Mouse (Mus musculus) CD4-positive, CD25-positive, alpha-beta regulatory T cell, adult 9 weeks (primary cell): ENCODE results near the gene Baat. TPM values are rescaled to one million over a fixed set of nuclear protein-coding genes. Genes with fewer than 3 reads are reported as not detected.

Experiments
- polyA plus RNA-seq: library from polyadenylated mRNA; unstranded; fragments of 100-300 nt; shearing (Covaris generic); gene quantifications from one replicate; pipeline ENCODE4 v1.2.1, GENCODE M21; 2017

Baat gene
- not detected for polyA plus RNA-seq

DNA sequence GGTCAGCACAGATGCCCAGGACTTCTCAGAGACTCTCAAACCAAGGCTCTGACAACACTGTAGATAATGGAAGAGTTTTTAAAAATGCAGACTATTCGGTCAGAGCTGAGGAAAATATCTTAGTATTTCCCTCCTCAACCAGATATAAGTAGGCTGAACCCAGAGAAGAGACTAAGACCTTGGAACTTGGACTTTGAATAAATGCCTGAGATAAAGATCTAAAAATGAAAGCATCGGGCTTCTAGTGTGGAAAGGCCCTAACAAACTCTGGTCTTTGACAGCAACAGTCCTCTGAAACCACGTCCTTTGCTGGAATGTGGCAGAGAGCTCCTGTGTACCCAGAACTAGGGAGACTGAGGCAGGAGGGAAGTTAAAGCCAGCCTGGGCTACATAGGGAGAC lies at the start of gene Baat:
Gene Baat, minus strand, starts transcription at position 172 of the 400 bp plus-strand sequence.

DNA sequence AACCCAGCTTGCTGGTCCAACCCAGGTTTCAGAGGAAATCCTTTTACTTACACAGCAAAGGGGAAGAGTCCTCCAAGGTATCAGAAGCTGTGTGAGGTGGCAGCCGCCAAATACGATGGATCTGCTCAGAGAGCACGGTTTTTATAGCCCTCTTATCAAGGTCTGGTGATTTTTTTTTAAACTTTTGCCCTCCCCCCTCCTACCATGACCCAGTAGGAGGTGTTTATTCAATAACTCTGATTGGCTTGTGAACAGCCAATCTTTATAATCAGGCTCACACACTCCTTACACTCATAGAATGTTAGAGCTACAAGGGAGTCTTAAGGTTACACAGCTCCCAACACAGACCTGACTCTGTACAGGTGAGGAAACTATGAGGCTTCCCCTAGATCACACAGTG lies 43.0 kb upstream of the Baat start, which contains the start of gene Aldob:
Gene Aldob, minus strand, starts transcription at position 164 of the 400 bp plus-strand sequence.

DNA sequence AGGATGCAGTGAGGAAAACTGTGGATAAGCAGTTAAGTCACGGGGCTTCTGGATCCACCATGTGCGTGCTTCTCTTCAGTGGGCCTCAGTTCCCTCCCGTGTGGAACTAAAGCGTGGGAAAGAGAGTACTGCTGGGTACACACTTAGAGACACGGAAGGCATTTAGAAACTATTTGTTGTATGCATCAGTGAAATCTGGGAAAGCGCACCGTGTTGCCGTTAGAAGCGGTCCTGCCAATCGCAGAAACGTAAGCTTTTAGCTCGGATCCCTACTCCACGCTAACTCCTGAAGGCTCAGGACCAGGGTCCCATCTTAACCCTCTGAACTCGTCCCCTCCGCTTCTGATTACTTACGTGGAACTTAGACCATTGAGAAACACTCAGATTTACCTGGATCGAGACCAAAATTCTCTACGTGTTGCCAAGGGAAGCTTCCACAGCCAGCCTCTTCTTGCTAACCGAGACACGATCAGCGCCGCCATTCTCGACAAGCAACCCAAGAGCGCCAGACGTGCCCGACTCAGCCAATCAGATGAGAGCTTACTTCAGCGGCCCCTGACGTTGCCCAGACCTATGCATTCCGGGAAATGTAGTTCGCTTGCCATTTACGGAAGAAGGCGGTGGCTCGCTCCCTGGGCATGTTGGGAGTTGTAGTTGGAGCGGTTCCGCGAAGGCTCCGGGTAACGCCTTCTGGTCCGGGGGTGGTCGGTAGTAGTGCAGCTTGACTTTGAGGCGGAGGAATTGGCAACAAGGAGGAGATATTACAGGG lies 14.4 kb upstream of the Baat start, which contains the start of the genes Mrpl50 and Zfp189:
Gene Mrpl50, minus strand, starts transcription at position 522 of the 769 bp plus-strand sequence.
Gene Zfp189, plus strand, starts transcription at position 605 of the 769 bp plus-strand sequence.

DNA sequence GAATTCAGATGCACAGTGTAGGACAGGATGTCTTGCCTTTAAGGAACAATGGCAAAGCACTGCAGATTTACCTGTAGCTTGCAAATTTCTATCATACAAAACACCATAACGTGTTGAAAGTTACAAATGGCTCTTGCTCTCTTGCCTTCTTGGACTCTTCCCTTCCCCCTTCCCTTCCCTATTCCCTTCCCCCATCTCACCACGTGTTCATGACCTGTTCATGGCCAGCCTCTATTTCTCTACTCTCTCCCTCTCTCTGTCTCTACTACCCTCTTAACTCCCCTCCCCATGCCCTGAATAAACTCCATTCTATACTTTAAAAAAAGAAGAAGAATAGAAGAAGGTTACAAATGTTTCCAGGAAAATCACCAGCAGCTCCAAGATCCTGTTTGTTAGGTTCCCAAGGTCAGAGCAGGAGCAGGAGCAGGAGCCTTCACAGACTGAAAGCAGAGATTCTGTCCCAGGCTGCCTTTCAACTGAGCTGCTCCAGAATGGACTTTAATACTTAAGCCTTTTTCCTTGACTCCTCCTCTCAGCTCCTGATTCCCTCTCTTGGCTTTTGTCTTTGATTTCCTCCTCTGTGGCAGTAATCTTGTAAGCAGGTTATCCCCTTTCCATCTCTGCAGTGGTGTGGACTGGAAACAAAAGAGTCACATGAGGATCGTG lies 32.8 kb downstream of the Baat start, which contains the start of gene Acnat1:
Gene Acnat1, minus strand, starts transcription at position 478 of the 666 bp plus-strand sequence.

Other genes with a start within 250 kb of the Baat start
- not detected for gene Acnat2, start 98.4 kb downstream of the Baat start, polyA plus RNA-seq
- gene Acnat1, start 32.6 kb downstream of the Baat start, polyA plus RNA-seq, result not detected
- 28.5 TPM for gene Mrpl50, start 14.5 kb upstream of the Baat start, polyA plus RNA-seq
- gene Zfp189, start 14.6 kb upstream of the Baat start, polyA plus RNA-seq, result 4.4 TPM
- gene Aldob, start 43.0 kb upstream of the Baat start, polyA plus RNA-seq, result not detected
- not detected for gene Tmem246, start 91.3 kb upstream of the Baat start, polyA plus RNA-seq
- gene Rnf20, start 125.4 kb upstream of the Baat start, polyA plus RNA-seq, result 70.8 TPM
- gene Ppp3r2, start 175.5 kb upstream of the Baat start, polyA plus RNA-seq, result 0.12 TPM